Mouse (Mus musculus) liver, embryonic 15.5 days (tissue): ENCODE measurements around the gene Frmpd4. TPM values are rescaled to one million over a fixed set of nuclear protein-coding genes. Genes with fewer than 3 reads are reported as not detected.

ENCODE experiments used
- ATAC-seq: fragments of 200-750 bp; cut with Nextera tagmentation; 2 replicates; pipeline ENCODE4 v1.8.0; 2017; ENCODE audit warnings: moderate number of reproducible peaks, mild to moderate bottlenecking, moderate library complexity; ENCODE audit not compliant: insufficient read depth
- H3K27ac ChIP-seq: fragments of 300-500 bp; sonication (generic); replicated peaks from 2 replicates; pipeline ENCODE4 v1.5.1; 2015; ENCODE audit warnings: mild to moderate bottlenecking, inconsistent platforms
- H3K27me3 ChIP-seq: fragments of 300-500 bp; sonication (generic); 2 replicates; pipeline ENCODE4 v1.6.1; 2015; ENCODE audit warnings: mild to moderate bottlenecking, inconsistent platforms
- H3K36me3 ChIP-seq: fragments of 300-500 bp; sonication (generic); replicated peaks from 2 replicates; pipeline ENCODE4 v1.6.1; 2015; ENCODE audit warnings: moderate library complexity, mild to moderate bottlenecking, inconsistent platforms
- H3K4me1 ChIP-seq: fragments of 300-500 bp; sonication (generic); replicated peaks from 2 replicates; pipeline ENCODE4 v1.6.1; 2015; ENCODE audit warnings: inconsistent platforms
- H3K4me2 ChIP-seq: fragments of 300-500 bp; sonication (generic); 2 replicates; pipeline ENCODE4 v1.6.1; 2015; ENCODE audit warnings: moderate library complexity, mild to moderate bottlenecking, inconsistent platforms
- H3K4me3 ChIP-seq: fragments of 300-500 bp; sonication (generic); replicated peaks from 2 replicates; pipeline ENCODE4 v1.5.1; 2015; ENCODE audit warnings: mild to moderate bottlenecking, inconsistent platforms
- H3K9ac ChIP-seq: fragments of 300-500 bp; sonication (generic); 2 replicates; pipeline ENCODE4 v1.6.1; 2015; ENCODE audit warnings: moderate library complexity, mild to moderate bottlenecking, inconsistent platforms
- H3K9me3 ChIP-seq: fragments of 300-500 bp; sonication (generic); replicated peaks from 2 replicates; pipeline ENCODE4 v1.6.1; 2016; ENCODE audit warnings: inconsistent platforms
- WGBS: fragments of 180-500 bp; shearing (Covaris S2); methylation state at CpG from one replicate; pipeline ENCODE4 v1.1.7; 2015; ENCODE audit warnings: mixed read lengths; ENCODE audit not compliant: insufficient replicate concordance; 5-methylcytosine and 5-hydroxymethylcytosine counted together
- polyA plus RNA-seq: library from polyadenylated mRNA; unstranded; fragments of >200 nt; fragmentation: Nextera tagmentation; extraction: Ambion mirVana; gene quantifications from 2 replicates; pipeline ENCODE4 v1.2.1, GENCODE M21; 2015

The Frmpd4 gene
- polyA plus RNA-seq, 1 experiment from 2014 or later: not detected

DNA sequence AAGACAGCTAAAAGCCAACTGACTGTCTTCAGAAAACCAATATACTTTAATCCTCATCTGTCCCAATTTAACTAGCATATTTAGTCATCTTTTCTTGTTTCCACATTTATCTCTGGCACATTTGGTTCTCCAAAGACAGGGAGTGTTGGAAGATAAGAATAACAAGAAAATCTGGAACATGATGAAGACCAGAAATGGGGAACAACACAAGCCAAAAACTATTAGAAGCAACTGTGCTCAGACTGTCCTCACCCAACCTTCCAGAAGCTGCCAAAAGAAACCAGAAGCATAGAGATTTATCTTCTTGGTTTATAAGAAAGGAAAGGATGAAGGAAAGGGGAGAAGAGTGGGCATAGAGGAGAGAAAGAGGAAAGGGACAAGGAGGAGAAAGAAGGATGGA is 748.6 kb downstream of the Frmpd4 start:
- Histone ChIP-seq H3K4me2 (no peak overlapping the region), H3K27ac (no peak overlapping the region), H3K4me1 (no peaks in the 10 kb centered on the region), H3K9me3 (no peaks in the 10 kb centered on the region), H3K9ac (no peak overlapping the region), H3K27me3 (no peaks in the 10 kb centered on the region), H3K36me3 (no peaks in the 10 kb centered on the region), H3K4me3 (no peak overlapping the region)
- no peak for ATAC-seq

DNA sequence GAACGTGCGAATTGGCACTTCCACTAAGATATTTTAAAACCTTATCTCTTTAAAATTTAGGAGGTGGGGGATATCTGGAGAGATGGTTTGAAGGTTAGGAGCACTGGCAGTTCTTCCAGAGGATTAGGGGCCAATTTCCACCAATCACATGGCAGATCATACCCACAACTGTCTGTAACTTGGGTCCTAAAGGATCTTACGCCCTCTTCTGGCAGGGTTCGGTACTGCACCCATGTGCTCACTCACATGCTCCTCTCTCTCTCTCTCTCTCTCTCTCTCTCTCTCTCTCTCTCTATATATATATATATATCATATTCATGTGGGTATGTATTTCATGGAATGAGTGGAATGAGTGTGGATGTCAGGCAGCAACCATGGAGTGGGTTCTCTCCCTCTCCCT is 759.7 kb downstream of the Frmpd4 start:
- H3K27ac ChIP-seq: no peak overlapping the region
- H3K4me3 ChIP-seq: no peak overlapping the region
- no peak for ATAC-seq
- no peak overlapping the region for H3K4me2 ChIP-seq
- H3K36me3 ChIP-seq: no peaks in the 10 kb centered on the region
- H3K9ac ChIP-seq: no peak overlapping the region
- H3K9me3 ChIP-seq: no peaks in the 10 kb centered on the region
- H3K4me1 ChIP-seq: no peaks in the 10 kb centered on the region
- no peaks in the 10 kb centered on the region for H3K27me3 ChIP-seq
- 38% methylated on average over 4 of the region's 4 CpGs for WGBS

DNA sequence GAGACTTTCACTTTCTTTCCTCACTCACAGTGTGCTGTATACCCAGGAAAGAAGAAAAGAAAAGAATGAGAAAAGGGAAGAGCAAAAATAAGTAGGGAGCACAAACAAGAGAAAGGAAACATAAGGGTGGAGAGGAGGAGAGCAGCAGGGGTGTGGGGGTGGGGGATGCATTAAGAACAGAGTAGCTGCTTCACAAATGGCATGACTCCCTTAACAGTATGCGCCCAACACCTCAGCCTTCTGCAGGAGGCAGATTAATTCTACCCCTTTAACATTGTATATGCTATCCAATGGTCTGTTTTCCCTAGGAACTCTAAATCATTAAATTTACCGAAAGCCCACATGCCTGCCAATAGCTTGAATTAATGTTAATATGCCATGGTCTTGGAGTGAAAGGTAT is 766.9 kb downstream of the Frmpd4 start:
- no peaks in the 10 kb centered on the region for H3K9me3 ChIP-seq
- H3K4me1 ChIP-seq: no peaks in the 10 kb centered on the region
- H3K27me3 ChIP-seq: no peaks in the 10 kb centered on the region
- H3K36me3 ChIP-seq: no peaks in the 10 kb centered on the region
- no peak overlapping the region for H3K27ac ChIP-seq
- H3K9ac ChIP-seq: no peak overlapping the region
- WGBS: 63% methylated on average over 2 of the region's 2 CpGs
- no peak for ATAC-seq
- no peak overlapping the region for H3K4me2 ChIP-seq
- H3K4me3 ChIP-seq: no peak overlapping the region

DNA sequence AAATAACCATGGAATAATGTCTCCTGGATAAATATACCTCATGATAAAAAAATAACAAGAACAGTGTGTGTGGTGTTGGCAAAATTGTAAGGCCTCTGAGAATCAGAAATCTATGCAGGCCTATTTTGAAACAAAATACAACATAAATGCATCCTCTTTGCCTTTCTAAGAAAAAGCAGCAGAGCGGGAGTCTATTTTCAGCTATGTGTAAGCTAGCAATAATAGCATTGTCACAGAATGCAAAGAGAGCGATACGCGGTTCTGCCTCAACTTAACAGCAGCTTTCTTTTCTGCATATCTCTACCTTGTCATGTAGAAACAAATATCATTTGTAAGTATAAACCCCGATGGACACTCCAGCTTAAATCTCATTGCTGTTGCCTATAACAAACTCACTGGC is 768.5 kb downstream of the Frmpd4 start:
- H3K27me3 ChIP-seq: no peaks in the 10 kb centered on the region
- H3K36me3 ChIP-seq: no peaks in the 10 kb centered on the region
- no peaks in the 10 kb centered on the region for H3K4me1 ChIP-seq
- no peak overlapping the region for H3K4me3 ChIP-seq
- 87% methylated on average over 5 of the region's 5 CpGs for WGBS
- H3K27ac ChIP-seq: no peak overlapping the region
- no peak for ATAC-seq
- H3K9ac ChIP-seq: no peak overlapping the region
- no peaks in the 10 kb centered on the region for H3K9me3 ChIP-seq
- no peak overlapping the region for H3K4me2 ChIP-seq

DNA sequence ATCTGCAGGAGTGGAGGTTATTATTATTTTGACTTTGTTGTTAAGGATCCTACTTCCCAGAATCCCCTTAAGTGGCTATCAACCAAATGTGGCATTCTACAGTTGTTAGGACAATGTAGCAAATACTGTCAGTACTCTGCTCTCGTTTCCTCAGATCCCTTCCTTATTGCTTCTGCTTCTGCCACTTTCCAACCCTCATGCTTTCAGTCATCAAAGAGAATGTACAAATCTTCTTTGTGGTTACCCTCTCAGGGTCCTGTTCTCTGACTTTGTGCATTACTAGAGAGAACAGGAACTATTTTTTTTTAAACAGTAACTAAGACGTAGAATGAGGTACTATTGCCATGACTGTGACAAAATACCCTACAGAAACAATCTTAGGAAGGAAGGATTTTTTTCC is 788.3 kb downstream of the Frmpd4 start:
- Histone ChIP-seq H3K4me2 (no peak overlapping the region), H3K36me3 (no peaks in the 10 kb centered on the region), H3K27me3 (no peaks in the 10 kb centered on the region), H3K4me3 (no peak overlapping the region), H3K4me1 (no peaks in the 10 kb centered on the region), H3K27ac (no peak overlapping the region), H3K9me3 (no peaks in the 10 kb centered on the region), H3K9ac (no peak overlapping the region)
- no peak for ATAC-seq
- WGBS: 46% methylated on average over 2 of the region's 2 CpGs

DNA sequence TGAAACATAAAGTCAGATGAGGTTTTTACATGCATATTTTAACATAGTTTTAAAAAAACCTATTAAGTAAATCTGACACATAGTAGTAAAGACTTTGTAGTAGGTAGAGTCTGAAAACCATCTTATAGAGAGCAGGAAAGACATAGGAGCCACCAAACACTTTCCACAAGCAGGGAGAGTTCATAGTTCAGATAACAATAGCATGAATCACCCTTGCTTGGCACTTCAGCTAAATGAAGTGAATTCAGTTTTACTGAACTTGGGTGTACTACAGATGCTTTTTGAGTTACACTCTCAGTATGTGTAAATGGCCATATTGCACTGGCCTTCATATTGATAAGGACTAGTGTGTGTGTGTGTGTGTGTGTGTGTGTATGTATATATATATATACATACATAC is 793.5 kb downstream of the Frmpd4 start:
- Histone ChIP-seq H3K4me3 (no peak overlapping the region), H3K4me1 (no peaks in the 10 kb centered on the region), H3K36me3 (no peaks in the 10 kb centered on the region), H3K27me3 (no peaks in the 10 kb centered on the region; the same call in 1 of the 2 replicates), H3K27ac (no peak overlapping the region), H3K9me3 (no peaks in the 10 kb centered on the region), H3K9ac (no peak overlapping the region), H3K4me2 (no peak overlapping the region)
- no peak for ATAC-seq

DNA sequence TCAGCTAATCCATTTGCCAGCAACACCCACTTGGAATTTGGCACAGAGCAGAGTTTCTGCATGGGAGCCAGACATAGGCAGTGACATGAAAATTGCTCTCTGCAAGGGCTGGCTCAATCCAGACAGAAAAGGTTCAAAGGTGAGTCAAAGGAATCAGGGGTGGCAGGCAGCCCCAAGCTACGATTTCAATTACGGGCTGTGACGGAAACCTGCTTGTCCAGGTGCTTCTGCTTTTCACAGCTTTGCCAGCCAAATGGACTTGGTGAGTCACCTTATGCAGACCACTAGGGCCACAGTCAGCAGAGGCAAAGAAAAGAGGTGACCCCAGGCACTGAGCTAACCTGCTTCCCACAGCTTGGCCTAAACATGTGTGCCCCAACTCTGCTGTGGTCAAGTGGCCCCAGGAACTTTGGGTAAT is 857.5 kb downstream of the Frmpd4 start:
- H3K9me3 ChIP-seq: no peaks in the 10 kb centered on the region
- no peak overlapping the region for H3K27ac ChIP-seq
- H3K36me3 ChIP-seq: no peaks in the 10 kb centered on the region
- no peak overlapping the region for H3K4me3 ChIP-seq
- 67% methylated on average over 3 of the region's 3 CpGs for WGBS
- no peak overlapping the region for H3K4me2 ChIP-seq
- H3K4me1 ChIP-seq: no peaks in the 10 kb centered on the region
- H3K27me3 ChIP-seq: no peaks in the 10 kb centered on the region
- H3K9ac ChIP-seq: no peak overlapping the region
- ATAC-seq: no peak

DNA sequence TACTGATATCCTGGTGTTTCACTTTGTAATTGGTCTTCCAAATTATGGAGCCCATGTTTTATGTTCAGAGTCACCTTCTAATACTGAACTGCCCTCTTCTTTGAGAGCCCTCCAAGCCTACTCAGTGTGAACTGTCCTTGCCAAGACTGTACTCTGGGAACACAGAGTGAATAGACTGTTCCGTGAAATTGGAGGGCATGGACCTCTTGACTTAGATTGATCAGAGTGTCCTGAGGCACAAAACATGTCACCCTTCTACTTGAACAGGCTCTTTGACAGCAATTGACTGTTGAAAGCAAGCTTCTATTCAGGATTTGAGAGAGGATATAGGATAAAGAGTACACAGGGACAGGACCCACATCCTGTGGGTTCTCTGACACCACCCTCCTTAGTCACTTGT is 857.9 kb downstream of the Frmpd4 start:
- Histone ChIP-seq H3K27ac (no peak overlapping the region), H3K4me3 (no peak overlapping the region), H3K9me3 (no peaks in the 10 kb centered on the region), H3K4me2 (no peak overlapping the region), H3K9ac (no peak overlapping the region), H3K27me3 (no peaks in the 10 kb centered on the region), H3K4me1 (no peaks in the 10 kb centered on the region), H3K36me3 (no peaks in the 10 kb centered on the region)
- WGBS: 56% methylated on average over 1 of the region's 1 CpGs
- no peak for ATAC-seq

DNA sequence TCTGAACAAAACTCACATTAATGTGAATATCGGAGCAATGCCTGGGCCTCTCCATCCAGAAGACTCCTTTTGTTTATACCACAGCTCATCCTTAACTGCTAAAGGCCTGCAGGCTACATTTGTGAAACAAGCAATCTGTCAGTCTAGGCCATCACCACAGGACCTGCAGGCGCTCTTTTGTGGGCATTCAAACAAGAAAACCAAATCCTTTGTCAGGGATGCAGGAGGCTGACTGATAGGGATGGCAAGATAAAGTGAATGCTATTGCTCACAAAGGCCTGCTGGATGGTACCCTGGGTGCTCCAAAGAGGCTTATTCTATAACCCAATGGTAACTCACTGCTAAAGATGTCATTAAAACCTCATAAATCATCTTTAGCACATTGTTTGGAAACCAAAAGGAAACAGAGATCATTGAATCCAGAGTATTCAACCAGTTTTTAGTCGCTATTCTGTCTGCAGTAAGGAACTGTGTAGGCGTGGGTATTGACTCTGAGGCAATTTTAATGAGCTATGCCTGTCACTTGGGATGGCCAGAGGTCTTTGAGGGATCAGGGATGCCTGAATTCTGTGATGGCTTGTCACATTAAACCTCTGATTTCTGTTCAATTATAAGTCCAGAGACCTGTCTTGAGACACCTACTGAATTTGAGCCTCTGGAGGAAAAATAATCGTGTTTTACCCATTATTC is 922.1 kb downstream of the Frmpd4 start:
- no peak for ATAC-seq
- Histone ChIP-seq H3K9ac (no peak overlapping the region), H3K9me3 (no peaks in the 10 kb centered on the region), H3K36me3 (no peaks in the 10 kb centered on the region), H3K4me3 (no peak overlapping the region), H3K4me2 (no peak overlapping the region), H3K27ac (no peak overlapping the region), H3K4me1 (no peaks in the 10 kb centered on the region), H3K27me3 (no peaks in the 10 kb centered on the region)
- 37% methylated on average over 5 of the region's 5 CpGs for WGBS

DNA sequence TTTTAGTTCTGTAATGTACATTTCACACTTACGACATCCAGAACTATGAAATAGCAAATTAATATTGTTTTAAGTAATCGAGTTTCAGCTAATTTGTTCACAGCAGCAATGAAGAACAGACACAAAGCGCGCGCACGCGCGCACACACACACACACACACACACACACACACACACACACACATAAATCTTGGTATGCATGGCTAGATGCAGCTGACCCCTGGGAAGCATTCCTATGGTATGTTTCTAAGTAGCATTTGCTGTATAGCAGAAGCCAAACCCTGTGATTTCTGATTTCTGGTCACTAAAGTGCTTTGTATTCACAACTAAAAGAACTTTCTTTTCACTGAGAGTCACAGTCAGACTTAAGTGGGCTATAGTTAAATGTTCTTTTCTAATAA is 922.8 kb downstream of the Frmpd4 start:
- Histone ChIP-seq H3K9me3 (no peaks in the 10 kb centered on the region), H3K27me3 (no peaks in the 10 kb centered on the region), H3K4me1 (no peaks in the 10 kb centered on the region), H3K4me3 (no peak overlapping the region), H3K36me3 (no peaks in the 10 kb centered on the region), H3K27ac (no peak overlapping the region), H3K4me2 (no peak overlapping the region), H3K9ac (no peak overlapping the region)
- WGBS: 73% methylated on average over 8 of the region's 8 CpGs
- ATAC-seq: no peak

DNA sequence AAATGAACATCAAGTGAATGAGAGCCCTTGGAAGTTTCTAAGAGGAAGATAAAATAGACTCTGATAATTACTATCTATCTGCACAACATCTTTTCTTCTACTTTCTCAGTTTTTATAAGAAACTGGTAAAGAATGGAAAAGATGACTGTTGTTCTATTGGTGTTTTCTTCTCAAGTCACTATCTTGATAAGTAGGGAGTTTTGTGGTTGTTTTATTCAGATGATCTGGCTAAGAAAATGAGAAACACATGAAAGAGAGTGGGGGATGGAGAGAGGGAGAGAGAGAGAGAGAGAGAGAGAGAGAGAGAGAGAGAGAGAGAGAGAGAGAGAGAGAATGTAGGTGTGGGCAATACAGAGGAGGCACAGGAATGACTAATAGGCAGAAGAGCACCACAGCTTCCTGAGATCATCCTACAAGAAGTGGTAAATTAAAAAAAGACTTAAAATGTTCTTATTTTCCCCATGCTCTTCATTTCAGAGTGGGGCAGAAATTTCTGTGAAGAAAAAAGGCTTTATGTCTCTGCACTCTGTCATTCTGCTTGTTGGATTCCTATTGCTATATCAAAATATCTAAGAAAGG is 979.3 kb downstream of the Frmpd4 start:
- ATAC-seq: no peak
- Histone ChIP-seq H3K27me3 (no peaks in the 10 kb centered on the region), H3K4me2 (no peak overlapping the region), H3K27ac (no peak overlapping the region), H3K4me3 (no peak overlapping the region), H3K9ac (no peak overlapping the region), H3K9me3 (no peaks in the 10 kb centered on the region), H3K4me1 (no peaks in the 10 kb centered on the region), H3K36me3 (no peaks in the 10 kb centered on the region)

DNA sequence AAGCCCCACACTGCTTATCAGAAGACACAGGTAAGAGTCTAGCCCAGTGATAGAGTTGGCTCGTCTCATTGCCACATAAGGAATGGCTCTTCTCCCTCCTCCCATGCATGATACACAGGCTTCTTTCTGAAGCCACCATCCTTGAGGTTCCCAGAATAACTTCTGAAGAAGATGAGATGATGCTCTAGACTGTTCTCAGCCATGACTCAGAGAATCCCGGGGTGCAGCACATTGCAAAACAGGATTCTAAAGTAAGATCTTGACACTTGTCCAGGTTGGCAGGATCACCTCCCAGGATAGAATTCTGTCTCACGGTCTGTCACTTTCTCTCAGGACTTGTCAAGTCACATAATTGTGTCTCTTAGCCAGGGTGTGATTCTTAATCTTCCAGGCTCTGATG is 1024.2 kb downstream of the Frmpd4 start:
- H3K4me3 ChIP-seq: no peak overlapping the region
- H3K9me3 ChIP-seq: no peaks in the 10 kb centered on the region
- H3K27me3 ChIP-seq: no peaks in the 10 kb centered on the region
- no peak overlapping the region for H3K27ac ChIP-seq
- H3K9ac ChIP-seq: no peak overlapping the region
- ATAC-seq: no peak
- H3K4me2 ChIP-seq: no peak overlapping the region
- H3K36me3 ChIP-seq: no peaks in the 10 kb centered on the region
- WGBS: 55% methylated on average over 3 of the region's 3 CpGs
- H3K4me1 ChIP-seq: no peaks in the 10 kb centered on the region
